Mouse (Mus musculus) heart, embryonic 14.5 days (tissue): ENCODE data around the gene Gga3. TPM values are rescaled to one million over a fixed set of nuclear protein-coding genes. Genes with fewer than 3 reads are reported as not detected.

Experiments
- ATAC-seq: fragments of 200-750 bp; cut with Nextera tagmentation; 2 replicates; pipeline ENCODE4 v1.8.0; 2017; ENCODE audit warnings: low read depth, moderate TSS enrichment; ENCODE audit not compliant: insufficient number of reproducible peaks, insufficient read depth, low FRiP score
- H3K27ac ChIP-seq, 2 experiments: fragments of 200-500 bp in 1 of 2; fragments of 300-500 bp in 1 of 2; sonication (generic) in 1 of 2; replicated peaks in 1 of 2; 2 replicates each; pipeline ENCODE4 v1.5.1; 2012 to 2014; ENCODE audit warnings: low read depth in 2 of 2, low read length in 2 of 2, control low read depth in 1 of 2, mild to moderate bottlenecking in 1 of 2, mixed read lengths in 1 of 2; ENCODE audit not compliant: control insufficient read depth in 1 of 2, insufficient read depth in 1 of 2
- H3K27me3 ChIP-seq: fragments of 300-500 bp; sonication (generic); 2 replicates; pipeline ENCODE4 v1.6.1; 2014; ENCODE audit warnings: mild to moderate bottlenecking, low read length, control low read depth; ENCODE audit not compliant: control insufficient read depth, insufficient read depth
- H3K36me3 ChIP-seq: fragments of 300-500 bp; sonication (generic); 2 replicates; pipeline ENCODE4 v1.6.1; 2014; ENCODE audit warnings: mild to moderate bottlenecking, control low read depth, low read length, mixed read lengths; ENCODE audit not compliant: control insufficient read depth, insufficient read depth
- H3K4me1 ChIP-seq, 2 experiments: fragments of 200-500 bp in 1 of 2; fragments of 300-500 bp in 1 of 2; sonication (generic) in 1 of 2; 2 replicates each; pipeline ENCODE4 v1.6.1; 2012 to 2014; ENCODE audit warnings: low read length in 2 of 2, control low read depth in 1 of 2, mixed read lengths in 1 of 2; ENCODE audit not compliant: control insufficient read depth in 2 of 2, insufficient read depth in 2 of 2
- H3K4me2 ChIP-seq: fragments of 300-500 bp; sonication (generic); 2 replicates; pipeline ENCODE4 v1.6.1; 2014; ENCODE audit warnings: mild to moderate bottlenecking, low read length
- H3K4me3 ChIP-seq, 2 experiments: fragments of 200-500 bp in 1 of 2; fragments of 300-500 bp in 1 of 2; sonication (generic) in 1 of 2; 2 replicates each; pipeline ENCODE4 v1.5.1; 2012 to 2014; ENCODE audit warnings: low read length in 2 of 2, mild to moderate bottlenecking in 2 of 2, control low read depth in 1 of 2, low read depth in 1 of 2, moderate library complexity in 1 of 2; ENCODE audit not compliant: control insufficient read depth in 1 of 2, insufficient read depth in 1 of 2
- H3K9ac ChIP-seq: fragments of 300-500 bp; sonication (generic); 2 replicates; pipeline ENCODE4 v1.6.1; 2014; ENCODE audit warnings: mild to moderate bottlenecking, low read length
- H3K9me3 ChIP-seq: fragments of 300-500 bp; sonication (generic); 2 replicates; pipeline ENCODE4 v1.6.1; 2016; ENCODE audit warnings: low read length, control low read depth; ENCODE audit not compliant: control insufficient read depth
- WGBS: fragments of 180-500 bp; shearing (Covaris S2); extraction: QIAGEN DNeasy Blood & Tissue Kit; methylation state at CpG from one replicate; pipeline ENCODE4 v1.1.7; 2014; 5-methylcytosine and 5-hydroxymethylcytosine counted together
- polyA plus RNA-seq: library from polyadenylated mRNA; unstranded; fragments of >200 nt; fragmentation: Nextera tagmentation; extraction: Ambion mirVana; gene quantifications from 2 replicates; pipeline ENCODE4 v1.2.1, GENCODE M21; 2014

Gga3 gene
- polyA plus RNA-seq, 1 experiment from 2014 or later: 17.2 TPM

GRCm38 (mm10) chr11:115599722-115600121 lies 4.1 kb downstream of the Gga3 start:
- WGBS: 78% methylated on average over 7 of the region's 7 CpGs

GRCm38 (mm10) chr11:115598309-115598708 lies 5.5 kb downstream of the Gga3 start:
- 84% methylated on average over 4 of the region's 4 CpGs for WGBS
- no peak for ATAC-seq
- Histone ChIP-seq H3K9me3 (no peaks in the 10 kb centered on the region), H3K36me3 (peaks cover 52% of the 10 kb centered on the region), H3K4me2 (no peak overlapping the region), H3K4me3 (no peak overlapping the region), H3K4me1 (peaks cover 6 to 32% of the 10 kb centered on the region in 2 experiments), H3K27ac (no peak overlapping the region), H3K9ac (no peak overlapping the region), H3K27me3 (no peaks in the 10 kb centered on the region)

More at GRCm38 (mm10) chr11:115599722-115600121, 4.1 kb downstream of the Gga3 start:
- Histone ChIP-seq H3K27ac (no peak overlapping the region), H3K4me2 (no peak overlapping the region), H3K9me3 (no peaks in the 10 kb centered on the region), H3K27me3 (no peaks in the 10 kb centered on the region), H3K4me3 (no peak overlapping the region), H3K4me1 (peaks cover 8 to 34% of the 10 kb centered on the region in 2 experiments), H3K36me3 (peaks cover 38% of the 10 kb centered on the region), H3K9ac (no peak overlapping the region)
- ATAC-seq: no peak

GRCm38 (mm10) chr11:115595209-115595608 lies 8.6 kb downstream of the Gga3 start:
- peaks cover 80% of the 10 kb centered on the region for H3K36me3 ChIP-seq
- no peak for ATAC-seq
- 98% methylated on average over 3 of the region's 3 CpGs for WGBS

GRCm38 (mm10) chr11:115590526-115591075 lies 13.2 kb downstream of the Gga3 start:
- H3K36me3 ChIP-seq: peaks cover 94% of the 10 kb centered on the region
- 82% methylated on average over 2 of the region's 2 CpGs for WGBS
- H3K4me3 ChIP-seq: no peak overlapping the region
- no peak overlapping the region for H3K27ac ChIP-seq
- H3K9me3 ChIP-seq: no peaks in the 10 kb centered on the region
- no peak for ATAC-seq
- H3K4me1 ChIP-seq: no peaks in the 10 kb centered on the region; a peak in 1 of 4 replicates
- H3K4me2 ChIP-seq: no peak overlapping the region
- no peaks in the 10 kb centered on the region for H3K27me3 ChIP-seq
- H3K9ac ChIP-seq: no peak overlapping the region

More at GRCm38 (mm10) chr11:115595209-115595608, 8.6 kb downstream of the Gga3 start:
- Histone ChIP-seq H3K9ac (no peak overlapping the region), H3K4me3 (no peak overlapping the region), H3K27me3 (no peaks in the 10 kb centered on the region), H3K9me3 (no peaks in the 10 kb centered on the region), H3K4me1 (peaks cover 3 to 5% of the 10 kb centered on the region in 2 experiments; a peak in 2 of 4 replicates), H3K4me2 (no peak overlapping the region), H3K27ac (no peak overlapping the region)

- Histone ChIP-seq H3K4me1 (no peaks in the 10 kb centered on the region; a peak in 1 of 4 replicates), H3K4me2 (no peak overlapping the region), H3K9ac (no peak overlapping the region), H3K9me3 (no peaks in the 10 kb centered on the region), H3K27me3 (no peaks in the 10 kb centered on the region), H3K36me3 (peaks cover 98% of the 10 kb centered on the region), H3K27ac (no peak overlapping the region), H3K4me3 (no peak overlapping the region)
- no peak for ATAC-seq
- WGBS: 86% methylated on average over 9 of the region's 9 CpGs
Measured at GRCm38 (mm10) chr11:115587984-115588383, 15.9 kb downstream of the Gga3 start.

GRCm38 (mm10) chr11:115586403-115586802 lies 17.4 kb downstream of the Gga3 start:
- Histone ChIP-seq H3K27me3 (no peaks in the 10 kb centered on the region), H3K9ac (no peak overlapping the region), H3K27ac (no peak overlapping the region), H3K9me3 (no peaks in the 10 kb centered on the region), H3K4me2 (no peak overlapping the region), H3K36me3 (peaks cover 98% of the 10 kb centered on the region), H3K4me3 (no peak overlapping the region), H3K4me1 (no peaks in the 10 kb centered on the region; a peak in 1 of 4 replicates)
- ATAC-seq: no peak
- WGBS: 82% methylated on average over 9 of the region's 9 CpGs

GRCm38 (mm10) chr11:115585573-115586100 lies 18.2 kb downstream of the Gga3 start:
- Histone ChIP-seq H3K4me1 (no peaks in the 10 kb centered on the region; a peak in 1 of 4 replicates), H3K9ac (no peak overlapping the region), H3K4me2 (no peak overlapping the region), H3K27ac (no peak overlapping the region), H3K36me3 (peaks cover 98% of the 10 kb centered on the region), H3K9me3 (no peaks in the 10 kb centered on the region), H3K27me3 (no peaks in the 10 kb centered on the region), H3K4me3 (no peak overlapping the region)
- WGBS: 85% methylated on average over 7 of the region's 7 CpGs
- ATAC-seq: no peak
